Mouse (Mus musculus): Measurements from ENCODE around the gene Adam19. TPM values are rescaled to one million over a fixed set of nuclear protein-coding genes. Genes with fewer than 3 reads are reported as not detected.

The Adam19 gene
- polyA plus RNA-seq, 1 experiment, result 11.4 TPM

- Histone ChIP-seq H3K27me3 (ENCODE audit: control insufficient read depth, insufficient read depth, low read length) (no peaks in the 10 kb centered on the region), H3K4me3 (replicated peaks; ENCODE audit: insufficient read depth, low read depth, low read length) (no peak overlapping the region), H3K4me1 (ENCODE audit: control insufficient read depth, insufficient read depth, low read length) (no peaks in the 10 kb centered on the region), H3K27ac (ENCODE audit: insufficient read depth, low read length) (no peak overlapping the region)
- DNase-seq, result no peak
- WGBS, result 87% methylated on average over 4 of the region's 4 CpGs
- TF ChIP-seq CTCF (IDR thresholded peaks at IDR 0.05; ENCODE audit: borderline replicate concordance, insufficient read depth, low read depth, low read length) (no peak), POLR2A (IDR thresholded peaks at IDR 0.05; ENCODE audit: borderline replicate concordance, insufficient read depth, low read length) (no peak)
Observed at GRCm38 (mm10) chr11:46194175-46194574, 138.4 kb downstream of the Adam19 start.

Other genes with a start within 250 kb of the Adam19 start
- 41.4 and 41.5 TPM in 2 replicates for gene Clint1, start 203.9 kb upstream of the Adam19 start, polyA plus RNA-seq (2012; rRNA removed)
- gene Lsm11, start 111.1 kb upstream of the Adam19 start, polyA plus RNA-seq (2012; rRNA removed), result 20.8 and 21.9 TPM in 2 replicates
- 6.7 and 6.8 TPM in 2 replicates for gene Thg1l, start 100.5 kb upstream of the Adam19 start, polyA plus RNA-seq (2012; rRNA removed)
- gene Sox30, start 75.7 kb upstream of the Adam19 start, polyA plus RNA-seq (2012; rRNA removed), result 0.05 and 0.11 TPM in 2 replicates
- gene Gm12166, start 3.7 kb upstream of the Adam19 start, polyA plus RNA-seq (2012; rRNA removed), result 7.3 and 9.0 TPM in 2 replicates
- gene Nipal4, start 110.5 kb downstream of the Adam19 start, polyA plus RNA-seq (2012; rRNA removed), result 6.6 and 8.4 TPM in 2 replicates
- gene Fndc9, start 179.5 kb downstream of the Adam19 start, polyA plus RNA-seq (2012; rRNA removed), result 0.39 and 0.52 TPM in 2 replicates